Mouse (Mus musculus): ENCODE results near the gene Iqsec1. TPM values are rescaled to one million over a fixed set of nuclear protein-coding genes. Genes with fewer than 3 reads are reported as not detected.
A peak's percentile ranks its signal among the peaks of the same experiment; 100 is the strongest.

The Iqsec1 gene
- polyA plus RNA-seq, 1 experiment from 2014 or later, result 15.8 TPM

- ATAC-seq (ENCODE audit: low FRiP score), result peak; percentile 32; the same call in 1 of the 2 replicates
These were observed 224.4 kb downstream of the Iqsec1 start for GRCm38 (mm10) chr6:90763959-90764591.

GRCm38 (mm10) chr6:90763295-90763694 lies 225.2 kb downstream of the Iqsec1 start:
- Histone ChIP-seq H3K36me3 (no peaks in the 10 kb centered on the region), H3K9ac (0 out of 2 replicates have a peak overlapping the region, but pooled peaks have one; percentile 2), H3K4me2 (replicated peaks) (no peak overlapping the region), H3K4me3 (no peak overlapping the region), H3K4me1 (peaks cover 52% of the 10 kb centered on the region), H3K27me3 (no peaks in the 10 kb centered on the region), H3K27ac (no peak overlapping the region; the same call in 1 of the 2 replicates), H3K9me3 (replicated peaks) (no peaks in the 10 kb centered on the region)
- WGBS, result 72% methylated on average over 4 of the region's 4 CpGs
- no peak for ATAC-seq (ENCODE audit: low FRiP score)

More at GRCm38 (mm10) chr6:90763959-90764591, 224.4 kb downstream of the Iqsec1 start:
- Histone ChIP-seq H3K9me3 (replicated peaks) (no peaks in the 10 kb centered on the region), H3K27me3 (no peaks in the 10 kb centered on the region), H3K4me3 (no peak overlapping the region), H3K27ac (peak overlapping the region; percentile 56), H3K36me3 (0 out of 2 replicates have a peak, but pooled peaks cover 3% of the 10 kb centered on the region), H3K4me1 (peaks cover 56% of the 10 kb centered on the region), H3K9ac (no peak overlapping the region), H3K4me2 (replicated peaks) (no peak overlapping the region)
- WGBS, result 34% methylated on average over 18 of the region's 18 CpGs

GRCm38 (mm10) chr6:90762120-90762736 lies 226.3 kb downstream of the Iqsec1 start:
- Histone ChIP-seq H3K9ac (no peak overlapping the region), H3K27ac (no peak overlapping the region), H3K4me2 (replicated peaks) (no peak overlapping the region), H3K9me3 (replicated peaks) (no peaks in the 10 kb centered on the region), H3K4me3 (no peak overlapping the region), H3K4me1 (peaks cover 56% of the 10 kb centered on the region), H3K36me3 (no peaks in the 10 kb centered on the region), H3K27me3 (no peaks in the 10 kb centered on the region)
- 91% methylated on average over 2 of the region's 2 CpGs for WGBS
- no peak for ATAC-seq (ENCODE audit: low FRiP score)

- no peak for ATAC-seq (ENCODE audit: low FRiP score)
- Histone ChIP-seq H3K27ac (no peak overlapping the region), H3K4me2 (replicated peaks) (no peak overlapping the region), H3K9ac (no peak overlapping the region), H3K4me3 (no peak overlapping the region), H3K27me3 (no peaks in the 10 kb centered on the region), H3K9me3 (replicated peaks) (no peaks in the 10 kb centered on the region), H3K36me3 (no peaks in the 10 kb centered on the region), H3K4me1 (peaks cover 56% of the 10 kb centered on the region)
- 90% methylated on average over 4 of the region's 4 CpGs for WGBS
These were observed 227.0 kb downstream of the Iqsec1 start for GRCm38 (mm10) chr6:90761301-90762056.

- Histone ChIP-seq H3K9me3 (replicated peaks) (no peaks in the 10 kb centered on the region), H3K4me2 (replicated peaks) (no peak overlapping the region), H3K4me3 (no peak overlapping the region), H3K27me3 (no peaks in the 10 kb centered on the region), H3K27ac (no peak overlapping the region), H3K4me1 (peaks cover 56% of the 10 kb centered on the region), H3K36me3 (no peaks in the 10 kb centered on the region), H3K9ac (no peak overlapping the region)
- WGBS, result 67% methylated on average over 5 of the region's 5 CpGs
- no peak for ATAC-seq (ENCODE audit: low FRiP score)
These were observed 227.6 kb downstream of the Iqsec1 start for GRCm38 (mm10) chr6:90760886-90761285.

- H3K9me3 ChIP-seq (replicated peaks), result no peaks in the 10 kb centered on the region
- peak; percentile 67 for ATAC-seq (ENCODE audit: low FRiP score)
- no peak overlapping the region for H3K4me2 ChIP-seq (replicated peaks)
- H3K4me1 ChIP-seq, result peaks cover 48% of the 10 kb centered on the region
- H3K27ac ChIP-seq, result peak overlapping the region; percentile 64
- H3K9ac ChIP-seq, result no peak overlapping the region
- no peaks in the 10 kb centered on the region for H3K36me3 ChIP-seq
- no peaks in the 10 kb centered on the region for H3K27me3 ChIP-seq
- H3K4me3 ChIP-seq, result no peak overlapping the region
- 54% methylated on average over 2 of the region's 2 CpGs for WGBS
These were observed 228.7 kb downstream of the Iqsec1 start for GRCm38 (mm10) chr6:90759754-90760153.

GRCm38 (mm10) chr6:90758155-90758554 lies 230.3 kb downstream of the Iqsec1 start:
- no peak for ATAC-seq (ENCODE audit: low FRiP score)
- 87% methylated on average over 2 of the region's 2 CpGs for WGBS
- no peak overlapping the region for H3K27ac ChIP-seq
- peaks cover 33% of the 10 kb centered on the region for H3K4me1 ChIP-seq
- no peak overlapping the region for H3K4me2 ChIP-seq (replicated peaks)
- no peak overlapping the region for H3K4me3 ChIP-seq
- H3K9ac ChIP-seq, result no peak overlapping the region
- no peaks in the 10 kb centered on the region for H3K9me3 ChIP-seq (replicated peaks)
- H3K36me3 ChIP-seq, result no peaks in the 10 kb centered on the region
- no peaks in the 10 kb centered on the region for H3K27me3 ChIP-seq

GRCm38 (mm10) chr6:90757427-90757883 lies 231.0 kb downstream of the Iqsec1 start:
- H3K4me1 ChIP-seq, result peaks cover 32% of the 10 kb centered on the region
- H3K36me3 ChIP-seq, result no peaks in the 10 kb centered on the region
- H3K4me3 ChIP-seq, result no peak overlapping the region
- H3K27ac ChIP-seq, result no peak overlapping the region
- ATAC-seq (ENCODE audit: low FRiP score), result no peak
- WGBS, result 72% methylated on average over 12 of the region's 12 CpGs
- no peak overlapping the region for H3K9ac ChIP-seq
- no peak overlapping the region for H3K4me2 ChIP-seq (replicated peaks)
- H3K27me3 ChIP-seq, result no peaks in the 10 kb centered on the region
- no peaks in the 10 kb centered on the region for H3K9me3 ChIP-seq (replicated peaks)

GRCm38 (mm10) chr6:90756561-90756960 lies 231.9 kb downstream of the Iqsec1 start:
- WGBS, result 78% methylated on average over 5 of the region's 5 CpGs
- Histone ChIP-seq H3K27ac (no peak overlapping the region), H3K36me3 (no peaks in the 10 kb centered on the region), H3K9ac (no peak overlapping the region), H3K4me1 (peaks cover 28% of the 10 kb centered on the region), H3K4me3 (no peak overlapping the region), H3K4me2 (replicated peaks) (no peak overlapping the region), H3K9me3 (replicated peaks) (no peaks in the 10 kb centered on the region), H3K27me3 (no peaks in the 10 kb centered on the region)
- no peak for ATAC-seq (ENCODE audit: low FRiP score)

- no peak overlapping the region for H3K27ac ChIP-seq
- H3K4me3 ChIP-seq, result no peak overlapping the region
- H3K4me2 ChIP-seq (replicated peaks), result no peak overlapping the region
- ATAC-seq (ENCODE audit: low FRiP score), result no peak
- H3K9ac ChIP-seq, result no peak overlapping the region
- no peaks in the 10 kb centered on the region for H3K27me3 ChIP-seq
- 83% methylated on average over 6 of the region's 6 CpGs for WGBS
- peaks cover 20% of the 10 kb centered on the region for H3K4me1 ChIP-seq
- H3K9me3 ChIP-seq (replicated peaks), result no peaks in the 10 kb centered on the region
- no peaks in the 10 kb centered on the region for H3K36me3 ChIP-seq
These were observed 232.9 kb downstream of the Iqsec1 start for GRCm38 (mm10) chr6:90755613-90755941.

- no peak overlapping the region for H3K4me2 ChIP-seq (replicated peaks)
- WGBS, result 72% methylated on average over 7 of the region's 7 CpGs
These were observed 233.4 kb downstream of the Iqsec1 start for GRCm38 (mm10) chr6:90754927-90755612.

GRCm38 (mm10) chr6:90754093-90754492 lies 234.4 kb downstream of the Iqsec1 start:
- no peak for ATAC-seq (ENCODE audit: low FRiP score)
- Histone ChIP-seq H3K4me1 (0 out of 2 replicates have a peak, but pooled peaks cover 7% of the 10 kb centered on the region), H3K4me3 (no peak overlapping the region), H3K27ac (no peak overlapping the region), H3K9me3 (replicated peaks) (no peaks in the 10 kb centered on the region), H3K4me2 (replicated peaks) (no peak overlapping the region), H3K9ac (no peak overlapping the region), H3K36me3 (no peaks in the 10 kb centered on the region), H3K27me3 (no peaks in the 10 kb centered on the region)
- 91% methylated on average over 2 of the region's 2 CpGs for WGBS

More at GRCm38 (mm10) chr6:90754927-90755612, 233.4 kb downstream of the Iqsec1 start:
- no peaks in the 10 kb centered on the region for H3K27me3 ChIP-seq
- no peak for ATAC-seq (ENCODE audit: low FRiP score)
- H3K4me1 ChIP-seq, result peaks cover 16% of the 10 kb centered on the region
- H3K9ac ChIP-seq, result no peak overlapping the region
- H3K27ac ChIP-seq, result no peak overlapping the region
- H3K36me3 ChIP-seq, result no peaks in the 10 kb centered on the region
- H3K9me3 ChIP-seq (replicated peaks), result no peaks in the 10 kb centered on the region
- no peak overlapping the region for H3K4me3 ChIP-seq
